40 mouse cellular contexts compared by ENCODE assay signal in the genomic region with DNA sequence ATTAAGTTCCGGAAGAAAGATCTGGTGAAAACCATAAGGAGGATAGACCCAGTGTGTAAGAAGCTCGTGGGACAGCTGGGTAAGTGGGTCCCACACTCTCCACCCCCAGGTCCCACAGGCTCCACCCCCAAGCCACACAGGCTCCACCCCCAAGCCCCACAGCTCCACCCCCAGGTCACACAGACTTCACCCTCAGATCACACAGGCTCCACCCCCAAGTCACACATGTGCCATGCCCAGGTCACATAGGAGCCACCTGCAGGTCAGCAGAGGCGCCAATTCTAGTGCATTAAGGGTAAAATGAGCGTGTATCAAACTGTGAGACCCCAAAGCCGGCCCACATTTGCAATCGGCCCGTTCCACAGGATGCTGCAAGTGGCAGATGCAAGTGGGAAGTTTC. TPM values are rescaled to one million over a fixed set of nuclear protein-coding genes. Genes with fewer than 3 reads are reported as not detected.
DNase-seq lines count a peak whose midpoint lies in the region; ATAC-seq and TF ChIP-seq lines count a peak whose summit lies in the region.
"Had no signal": no experiment of that assay in that cellular context is flagged by ENCODE, and none has a peak within 500 bp of the region (broad histone marks: within the 10 kb centered on the region; RNA-seq: fewer than 3 reads in every experiment).

No protein-coding gene starts in this region.

- H3K4me1 ChIP-seq in hindbrain, embryonic 10.5 days (replicated peaks), result peaks cover 13% of the 10 kb centered on the region
- peaks cover 6% of the 10 kb centered on the region for H3K4me1 ChIP-seq in midbrain, embryonic 11.5 days (ENCODE audit: control insufficient read depth, insufficient read depth, low read length)
- H3K4me1 ChIP-seq: heart, embryonic 15.5 days had no signal

- H3K9me3 ChIP-seq in hindbrain, embryonic 10.5 days, result no peaks in the 10 kb centered on the region
- H3K9me3 ChIP-seq in midbrain, embryonic 11.5 days (ENCODE audit: control insufficient read depth, low read length), result no peaks in the 10 kb centered on the region
- H3K9me3 ChIP-seq: embryonic facial prominence, embryonic 15.5 days; forebrain, embryonic 12.5 days; G1E; heart, embryonic 10.5 days; heart, embryonic 15.5 days; hindbrain, embryonic 13.5 days; limb, embryonic 13.5 days; midbrain, embryonic 10.5 days had no signal

- H3K4me2 ChIP-seq in midbrain, embryonic 11.5 days, result no peak overlapping the region
- H3K4me2 ChIP-seq: embryonic facial prominence, embryonic 15.5 days; forebrain, embryonic 12.5 days; heart, embryonic 15.5 days; hindbrain, embryonic 13.5 days; limb, embryonic 13.5 days; lung, embryonic 14.5 days had no signal

- H3K4me3 ChIP-seq in gastrocnemius, adult 2 months, result no peak overlapping the region
- no peak overlapping the region for H3K4me3 ChIP-seq in hindbrain, embryonic 10.5 days
- H3K4me3 ChIP-seq in midbrain, embryonic 11.5 days (ENCODE audit: low read depth, low read length), result no peak overlapping the region
- H3K4me3 ChIP-seq: embryonic facial prominence, embryonic 15.5 days; forebrain, embryonic 12.5 days; heart, embryonic 10.5 days; heart, embryonic 15.5 days; hindbrain, embryonic 13.5 days; limb, embryonic 13.5 days; midbrain, embryonic 10.5 days had no signal

- peak; percentile 44 for DNase-seq in gastrocnemius, adult 2 months
- no peak for DNase-seq in gastrocnemius, postnatal 4 days (ENCODE audit: low spot score in 2 of 2)
- DNase-seq in A20 (ENCODE audit: low read depth, low spot score) (peak; percentile 68), ES-CJ7 (ENCODE audit: low read depth, low spot score) (peak; percentile 71), ZHBTc4 (ENCODE audit: low read depth, low spot score) (peak; percentile 85)
- no peak for DNase-seq in hindbrain, embryonic 10.5 days (ENCODE audit: low spot score)
- no peak for DNase-seq in midbrain, embryonic 11.5 days (ENCODE audit: low spot score, missing footprints)
- no peak for DNase-seq in heart, postnatal 4 days
- DNase-seq: adrenal gland, adult 2 months; cerebellum, adult 9-11 months; forebrain, postnatal 0 days; gastrocnemius, postnatal 10 days; kidney, adult 11 months; kidney, postnatal 4 days; lung, embryonic 14.5 days; lung, postnatal 14 days; thymus, adult 2 months had no signal

- H3K27ac ChIP-seq in gastrocnemius, adult 2 months, result no peak overlapping the region
- no peak overlapping the region for H3K27ac ChIP-seq in hindbrain, embryonic 10.5 days
- no peak overlapping the region for H3K27ac ChIP-seq in midbrain, embryonic 11.5 days (ENCODE audit: low read depth, low read length)
- H3K27ac ChIP-seq: embryonic facial prominence, embryonic 15.5 days; forebrain, embryonic 12.5 days; heart, embryonic 10.5 days; heart, embryonic 15.5 days; hindbrain, embryonic 13.5 days; kidney, postnatal 0 days; limb, embryonic 13.5 days; liver, embryonic 14.5 days; midbrain, embryonic 10.5 days had no signal

- peaks cover 19% of the 10 kb centered on the region for H3K27me3 ChIP-seq in hindbrain, embryonic 10.5 days (ENCODE audit: insufficient read depth, poor library complexity, severe bottlenecking)
- no peaks in the 10 kb centered on the region; the same call in 1 of the 2 replicates for H3K27me3 ChIP-seq in midbrain, embryonic 11.5 days (ENCODE audit: control insufficient read depth, insufficient read depth, low read length)
- H3K27me3 ChIP-seq: embryonic facial prominence, embryonic 15.5 days; heart, embryonic 15.5 days; limb, embryonic 13.5 days; Patski had no signal

- no peaks in the 10 kb centered on the region for H3K36me3 ChIP-seq in hindbrain, embryonic 10.5 days
- no peaks in the 10 kb centered on the region for H3K36me3 ChIP-seq in midbrain, embryonic 11.5 days (ENCODE audit: control insufficient read depth, insufficient read depth, low read length)
- H3K36me3 ChIP-seq: embryonic facial prominence, embryonic 15.5 days; forebrain, embryonic 12.5 days; G1E; hindbrain, embryonic 13.5 days; limb, embryonic 13.5 days; midbrain, embryonic 10.5 days had no signal

- WGBS in hindbrain, embryonic 10.5 days, result 82% methylated on average over 7 of the region's 7 CpGs
- 86% methylated on average over 7 of the region's 7 CpGs for whole genome bisulfite sequencing in midbrain, embryonic 11.5 days

- no peak for ATAC-seq in midbrain, embryonic 11.5 days (ENCODE audit: low FRiP score)
- ATAC-seq: activated CD4-positive, CD25-positive, alpha-beta regulatory T cell, adult 4 months; forebrain, postnatal 0 days; midbrain, embryonic 16.5 days; Patski had no signal

- intact Hi-C loops in gastrocnemius, adult 2 months (cut with DNase I), result no loop called here

- TF ChIP-seq CTCF in gastrocnemius, adult 2 months (IDR thresholded peaks at IDR 0.05), result no peak

- H3K9ac ChIP-seq in midbrain, embryonic 11.5 days (ENCODE audit: low read length), result no peak overlapping the region
- H3K9ac ChIP-seq: embryonic facial prominence, embryonic 15.5 days; forebrain, embryonic 12.5 days; forebrain, postnatal 0 days; heart, embryonic 15.5 days; hindbrain, embryonic 13.5 days; limb, embryonic 13.5 days; liver, embryonic 14.5 days; lung, embryonic 14.5 days had no signal

RNA-seq across cellular contexts. Expression of a gene that starts 27.1 kb away (rescaled TPM):
- not detected for total RNA-seq in gastrocnemius, adult 2 months (2021)
- total RNA-seq in gastrocnemius, postnatal 4 days (2021), result under 1 TPM in 1 of 2 experiments, not detected in 1; 0.15 TPM
- 4.0 and 4.2 TPM in 2 replicates for polyA plus RNA-seq in hindbrain, embryonic 10.5 days (2016; fragmentation: Nextera tagmentation; extraction: Ambion mirVana)
- 6.5 and 6.9 TPM in 2 replicates for polyA plus RNA-seq in midbrain, embryonic 11.5 days (2014; fragmentation: Nextera tagmentation; extraction: Ambion mirVana)
- not detected for total RNA-seq in heart, postnatal 4 days (2021)
- total RNA-seq: adrenal gland, adult 2 months; common myeloid progenitor, adult 5-6 weeks; gastrocnemius, postnatal 10 days; granulocyte monocyte progenitor cell, adult 5-6 weeks; heart, postnatal 25 days; layer of hippocampus, adult 8-10 months; layer of hippocampus, postnatal 25 days; left cerebral cortex, adult 8-10 months; left cerebral cortex, postnatal 36 days; neutrophil, adult 5-6 weeks had no signal
- polyA plus RNA-seq: activated CD4-positive, CD25-positive, alpha-beta regulatory T cell, adult 4 months; adrenal gland, adult 2 months; C2C12; G1E; heart, embryonic 10.5 days; kidney, postnatal 0 days; limb, embryonic 13.5 days; liver, embryonic 14.5 days; Patski; spleen, adult 2 months had no signal

RNA-seq across cellular contexts. Expression of a gene that starts 42.5 kb away (rescaled TPM):
- total RNA-seq in gastrocnemius, adult 2 months (2021), result under 1 TPM in 1 of 2 experiments, not detected in 1; 0.39 TPM
- total RNA-seq in gastrocnemius, postnatal 4 days (2021), result under 1 TPM; 0.34 to 0.57 TPM
- 0.59 and 0.73 TPM in 2 replicates for polyA plus RNA-seq in hindbrain, embryonic 10.5 days (2016; fragmentation: Nextera tagmentation; extraction: Ambion mirVana)
- 0.45 and 0.66 TPM in 2 replicates for polyA plus RNA-seq in midbrain, embryonic 11.5 days (2014; fragmentation: Nextera tagmentation; extraction: Ambion mirVana)
- total RNA-seq in heart, postnatal 4 days (2021), result under 1 TPM; 0.17 to 0.20 TPM
- total RNA-seq: heart, postnatal 25 days had no signal
- polyA plus RNA-seq: adrenal gland, adult 2 months; G1E had no signal

Comparison
In these comparisons a context has a peak if more than half of its experiments do, and no peak if none do; other contexts are left out.
1. DNase-seq: peak in gastrocnemius, adult 2 months (single experiment), A20 (single experiment), ES-CJ7 (single experiment) and ZHBTc4 (single experiment); none in gastrocnemius, postnatal 4 days (0 of 2), hindbrain, embryonic 10.5 days (single experiment), midbrain, embryonic 11.5 days (single experiment) and heart, postnatal 4 days (single experiment).